Mouse (Mus musculus) liver, postnatal 0 days (tissue): ENCODE data around the gene Rftn1. TPM values are rescaled to one million over a fixed set of nuclear protein-coding genes. Genes with fewer than 3 reads are reported as not detected.

Experiments used
- ATAC-seq: fragments of 200-750 bp; cut with Nextera tagmentation; 2 replicates; pipeline ENCODE4 v1.8.0; 2017; ENCODE audit warnings: mild to moderate bottlenecking, moderate library complexity
- DNase-seq: peaks from one replicate; pipeline ENCODE4 v3.0.0-alpha.2; 2016
- H3K27ac ChIP-seq: fragments of 300-500 bp; sonication (generic); 2 replicates; pipeline ENCODE4 v1.5.1; 2014; ENCODE audit warnings: antibody characterized with exemption, moderate library complexity, mild to moderate bottlenecking, low read depth
- H3K27me3 ChIP-seq: fragments of 300-500 bp; sonication (generic); 2 replicates; pipeline ENCODE4 v1.6.1; 2014; ENCODE audit warnings: low read length, control low read depth, mixed read lengths; ENCODE audit not compliant: insufficient read depth
- H3K36me3 ChIP-seq: fragments of 300-500 bp; sonication (generic); replicated peaks from 2 replicates; pipeline ENCODE4 v1.6.1; 2014; ENCODE audit warnings: mild to moderate bottlenecking, control low read depth, low read length, moderate library complexity, mixed read lengths; ENCODE audit not compliant: insufficient read depth
- H3K4me1 ChIP-seq: fragments of 300-500 bp; sonication (generic); 2 replicates; pipeline ENCODE4 v1.6.1; 2014; ENCODE audit warnings: antibody characterized with exemption, mild to moderate bottlenecking, control low read depth; ENCODE audit not compliant: insufficient read depth
- H3K4me2 ChIP-seq: fragments of 300-500 bp; sonication (generic); 2 replicates; pipeline ENCODE4 v1.6.1; 2014; ENCODE audit warnings: low read depth, mild to moderate bottlenecking, low read length, moderate library complexity, mixed read lengths
- H3K4me3 ChIP-seq: fragments of 300-500 bp; sonication (generic); 2 replicates; pipeline ENCODE4 v1.5.1; 2014; ENCODE audit warnings: low read depth, low read length
- H3K9ac ChIP-seq: fragments of 300-500 bp; sonication (generic); replicated peaks from 2 replicates; pipeline ENCODE4 v1.6.1; 2014; ENCODE audit warnings: mild to moderate bottlenecking, moderate library complexity
- H3K9me3 ChIP-seq: fragments of 300-500 bp; sonication (generic); 2 replicates; pipeline ENCODE4 v1.6.1; 2016; ENCODE audit warnings: mild to moderate bottlenecking, control low read depth, low read length, mixed read lengths
- CTCF ChIP-seq: sonication (generic); IDR thresholded peaks from 2 replicates; pipeline ENCODE4 v1.5.1; 2016; ENCODE audit warnings: antibody characterized with exemption, low read depth
- EP300 ChIP-seq: IDR thresholded peaks from 2 replicates; pipeline ENCODE4 v1.6.1; 2016; ENCODE audit warnings: antibody characterized with exemption, low read depth, mild to moderate bottlenecking
- WGBS: fragments of 180-500 bp; shearing (Covaris S2); extraction: QIAGEN DNeasy Blood & Tissue Kit; methylation state at CpG from one replicate; pipeline ENCODE4 v1.1.7; 2014; ENCODE audit not compliant: insufficient replicate concordance; 5-methylcytosine and 5-hydroxymethylcytosine counted together
- polyA plus RNA-seq: library from polyadenylated mRNA; unstranded; fragments of >200 nt; fragmentation: Nextera tagmentation; extraction: Ambion mirVana; gene quantifications from 2 replicates; pipeline ENCODE4 v1.2.1, GENCODE M21; 2015

The Rftn1 gene
- polyA plus RNA-seq, 1 experiment from 2014 or later = 6.0 TPM

GRCm38 (mm10) chr17:50068681-50069138 lies 121.8 kb downstream of the Rftn1 start:
- H3K4me2 ChIP-seq = no peak overlapping the region
- no peaks in the 10 kb centered on the region for H3K36me3 ChIP-seq
- H3K4me3 ChIP-seq = no peak overlapping the region
- WGBS = 77% methylated on average over 10 of the region's 10 CpGs
- no peaks in the 10 kb centered on the region for H3K9me3 ChIP-seq
- DNase-seq = no peak
- H3K27ac ChIP-seq = peak overlapping the region; percentile 36; the same call in 1 of the 2 replicates
- TF ChIP-seq EP300 = no peak
- TF ChIP-seq CTCF = no peak
- H3K9ac ChIP-seq = no peak overlapping the region
- no peaks in the 10 kb centered on the region for H3K27me3 ChIP-seq
- no peak for ATAC-seq
- peaks cover 21% of the 10 kb centered on the region for H3K4me1 ChIP-seq

- Histone ChIP-seq H3K9ac (no peak overlapping the region), H3K9me3 (no peaks in the 10 kb centered on the region), H3K4me1 (peaks cover 21% of the 10 kb centered on the region), H3K27ac (peak overlapping the region; percentile 36; the same call in 1 of the 2 replicates), H3K4me3 (no peak overlapping the region), H3K4me2 (no peak overlapping the region), H3K27me3 (no peaks in the 10 kb centered on the region), H3K36me3 (no peaks in the 10 kb centered on the region)
- TF ChIP-seq CTCF (no peak), EP300 (no peak)
- DNase-seq (no peak), ATAC-seq (no peak)
- 84% methylated on average over 5 of the region's 5 CpGs for WGBS
Measured at GRCm38 (mm10) chr17:50067774-50068680, 122.4 kb downstream of the Rftn1 start.

- Histone ChIP-seq H3K4me1 (peaks cover 21% of the 10 kb centered on the region), H3K9me3 (no peaks in the 10 kb centered on the region), H3K4me3 (no peak overlapping the region), H3K9ac (no peak overlapping the region), H3K27ac (no peak overlapping the region), H3K4me2 (no peak overlapping the region), H3K27me3 (no peaks in the 10 kb centered on the region), H3K36me3 (no peaks in the 10 kb centered on the region)
- 89% methylated on average over 8 of the region's 8 CpGs for WGBS
- TF ChIP-seq CTCF (no peak), EP300 (no peak)
- ATAC-seq (no peak), DNase-seq (no peak)
Measured at GRCm38 (mm10) chr17:50066822-50067713, 123.4 kb downstream of the Rftn1 start.

GRCm38 (mm10) chr17:50063832-50064627 lies 126.4 kb downstream of the Rftn1 start:
- no peak for ATAC-seq
- no peak for TF ChIP-seq EP300
- no peak for TF ChIP-seq CTCF

GRCm38 (mm10) chr17:50062649-50063048 lies 127.8 kb downstream of the Rftn1 start:
- ATAC-seq (no peak), DNase-seq (no peak)
- Histone ChIP-seq H3K4me1 (no peaks in the 10 kb centered on the region), H3K36me3 (no peaks in the 10 kb centered on the region), H3K27me3 (no peaks in the 10 kb centered on the region), H3K9me3 (no peaks in the 10 kb centered on the region), H3K4me2 (no peak overlapping the region), H3K27ac (no peak overlapping the region), H3K9ac (no peak overlapping the region), H3K4me3 (no peak overlapping the region)
- 80% methylated on average over 4 of the region's 4 CpGs for WGBS
- no peak for TF ChIP-seq CTCF
- no peak for TF ChIP-seq EP300

More at GRCm38 (mm10) chr17:50063832-50064627, 126.4 kb downstream of the Rftn1 start:
- no peaks in the 10 kb centered on the region for H3K4me1 ChIP-seq
- H3K4me3 ChIP-seq = no peak overlapping the region
- no peaks in the 10 kb centered on the region for H3K9me3 ChIP-seq
- no peak overlapping the region for H3K4me2 ChIP-seq
- 87% methylated on average over 13 of the region's 13 CpGs for WGBS
- no peak overlapping the region for H3K27ac ChIP-seq
- H3K36me3 ChIP-seq = no peaks in the 10 kb centered on the region
- H3K9ac ChIP-seq = no peak overlapping the region
- H3K27me3 ChIP-seq = no peaks in the 10 kb centered on the region
- no peak for DNase-seq
